Mouse (Mus musculus): ENCODE results near the gene Pdzd2. TPM values are rescaled to one million over a fixed set of nuclear protein-coding genes. Genes with fewer than 3 reads are reported as not detected.
"Not testable (repeated sequence)": the region's sequence is repeated elsewhere in the genome, so short reads cannot be mapped to it uniquely, and the experiment has no call there.

Gene Pdzd2
- total RNA-seq, 2 experiments from 2014 or later: 44.1 to 71.4 TPM

DNA sequence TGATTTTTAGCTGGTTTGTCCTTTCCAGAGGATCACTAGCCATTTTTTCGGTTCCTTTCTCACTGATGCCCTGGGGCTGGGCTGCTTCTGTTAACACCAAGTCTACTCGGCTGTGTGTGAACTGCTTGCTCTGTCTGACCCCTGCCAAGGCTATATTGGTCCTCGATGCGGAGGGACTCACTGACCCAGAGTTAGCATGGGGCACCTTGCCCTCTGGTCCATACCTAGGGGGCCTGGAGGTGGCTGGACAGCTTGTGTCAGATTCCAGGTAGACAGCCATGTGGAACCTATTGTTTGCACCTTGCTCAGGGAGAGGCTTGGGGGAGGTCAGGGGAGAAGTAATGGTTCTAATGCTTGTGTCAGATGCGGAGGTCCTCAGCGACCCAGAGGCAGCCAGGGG lies 365.8 kb downstream of the Pdzd2 start:
- no peak for DNase-seq

DNA sequence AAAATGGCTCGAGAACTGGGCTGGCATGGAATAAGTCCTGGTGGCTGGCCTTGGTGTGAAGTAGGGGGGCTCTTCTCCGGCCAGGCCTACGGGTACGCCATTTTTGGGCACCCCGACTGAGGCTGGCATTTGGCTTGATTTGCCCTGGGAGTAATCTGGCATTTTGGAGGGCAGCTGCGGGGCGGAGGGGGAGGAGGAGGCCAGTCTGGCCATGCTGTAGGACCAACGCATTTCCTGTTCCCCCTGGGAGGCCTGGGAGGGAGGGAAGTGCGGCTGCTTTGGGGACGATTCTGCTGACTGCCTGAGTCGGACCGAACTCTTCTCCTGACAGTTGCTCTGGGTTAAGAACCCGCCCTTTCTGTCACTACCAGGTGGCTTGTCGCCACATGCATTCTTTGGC lies 366.2 kb downstream of the Pdzd2 start:
- no peak for DNase-seq

DNA sequence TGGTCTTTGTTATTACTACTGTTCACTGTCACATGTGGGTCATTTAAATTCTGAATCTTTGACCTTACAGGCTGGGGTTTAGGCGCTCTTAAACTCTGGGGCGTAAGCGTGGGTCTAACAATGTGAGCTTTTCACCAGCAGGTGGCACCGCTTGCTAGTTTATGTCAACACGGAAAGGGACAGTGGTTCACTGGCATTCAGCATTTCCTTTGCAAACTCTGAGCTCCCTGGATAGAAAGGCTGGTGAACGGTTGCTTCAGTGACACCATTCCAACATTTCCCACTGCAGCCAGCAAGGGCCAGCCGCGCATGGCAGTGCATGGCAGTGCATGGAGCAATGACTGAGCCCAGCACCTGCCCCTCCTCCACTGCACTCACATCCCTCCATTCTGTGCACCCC lies 368.5 kb downstream of the Pdzd2 start:
- peak; percentile 60 to 62 for DNase-seq

DNA sequence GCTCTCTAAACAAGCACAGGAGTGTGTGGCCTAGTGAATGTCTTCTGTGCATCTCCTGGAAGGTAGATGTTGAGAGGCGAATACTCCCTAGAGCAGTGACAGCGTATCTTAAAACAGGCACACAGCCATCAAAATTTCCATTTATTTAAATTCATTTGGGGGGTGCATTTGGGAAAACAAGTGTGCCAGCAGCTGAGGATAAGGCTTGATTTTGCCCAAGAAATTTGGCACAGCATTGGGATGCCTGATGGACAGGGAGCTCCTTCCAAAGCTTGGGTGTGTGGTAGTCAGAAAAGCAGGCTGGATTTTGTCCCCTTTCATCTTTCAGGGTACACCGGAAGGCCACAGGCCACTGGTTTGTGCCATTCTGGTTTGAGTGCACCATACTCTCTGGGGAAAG lies 369.6 kb downstream of the Pdzd2 start:
- no peak for DNase-seq

DNA sequence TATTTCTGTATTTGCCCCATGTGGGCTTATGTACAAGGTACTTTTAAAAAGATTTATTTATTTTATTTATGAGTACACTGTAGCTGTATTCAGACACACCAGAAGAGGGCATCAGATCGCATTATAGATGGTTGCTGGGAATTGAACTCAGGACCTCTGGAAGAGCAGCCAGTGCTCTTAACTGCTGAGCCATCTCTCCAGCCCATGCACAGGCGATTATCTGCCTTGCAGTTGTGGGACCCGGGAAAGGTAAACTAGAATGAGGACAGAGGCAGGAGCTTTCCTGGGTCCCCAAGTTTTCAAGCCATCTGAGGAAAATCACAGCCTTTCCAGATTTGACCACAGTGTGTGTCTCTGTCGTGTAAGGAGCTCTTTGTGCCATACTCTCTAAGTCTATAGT lies 370.9 kb downstream of the Pdzd2 start:
- no peak for DNase-seq

DNA sequence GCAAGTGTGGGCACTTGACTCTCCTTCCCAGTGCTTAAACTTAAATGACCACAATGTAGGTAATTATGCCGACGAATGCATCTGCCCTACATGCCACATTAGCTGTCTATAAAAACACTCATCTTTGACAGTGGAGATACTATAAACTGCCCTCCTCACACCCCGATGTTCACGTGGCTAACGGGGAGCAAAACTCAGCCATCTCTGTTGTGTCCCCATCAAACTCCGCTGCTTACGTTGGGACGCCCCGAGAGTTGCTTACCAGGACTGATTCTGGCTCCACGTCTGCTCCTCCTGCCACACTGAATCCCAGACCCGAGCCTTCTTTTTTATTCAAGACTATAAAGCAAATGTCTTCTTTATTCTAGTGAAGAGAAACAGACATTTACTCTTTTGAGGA lies 371.4 kb downstream of the Pdzd2 start:
- no peak for DNase-seq

DNA sequence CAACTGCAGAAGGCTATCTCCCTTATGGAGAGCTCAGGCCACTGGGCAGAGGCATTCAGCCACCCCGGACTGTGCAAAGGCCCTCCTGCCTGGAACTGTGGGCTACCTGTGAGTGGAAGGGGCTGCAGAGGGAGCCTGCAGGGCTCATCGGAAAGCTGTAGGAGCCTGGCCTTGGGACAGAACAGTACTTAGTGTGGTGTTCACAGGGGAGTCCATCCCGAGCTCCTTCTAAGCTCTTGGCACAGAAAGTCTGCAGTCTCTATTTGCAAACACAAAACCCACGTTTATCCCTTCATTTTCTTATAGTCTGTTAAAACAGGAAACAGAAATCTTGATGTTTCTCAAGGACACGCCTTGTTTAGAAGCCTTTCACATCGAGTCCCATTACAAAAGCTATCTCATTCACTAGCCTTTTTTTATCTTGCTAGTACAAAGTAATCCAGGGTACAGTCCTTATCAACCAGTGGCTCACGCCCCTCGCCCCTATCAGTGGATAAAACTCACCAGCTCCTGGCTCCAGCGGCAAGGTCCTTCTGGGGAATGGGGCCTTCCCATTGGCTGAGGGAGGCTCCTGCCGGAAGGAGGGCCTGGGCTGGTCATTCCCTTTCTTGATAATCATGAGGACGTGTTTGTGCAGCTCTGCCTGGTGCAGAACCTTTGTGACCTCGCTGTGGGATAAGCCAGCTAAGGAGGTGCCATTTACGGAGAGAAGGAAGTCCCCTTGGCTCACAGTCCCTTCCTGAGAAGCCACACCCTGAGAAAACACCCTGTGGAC lies 372.2 kb downstream of the Pdzd2 start:
- DNase-seq: no peak

DNA sequence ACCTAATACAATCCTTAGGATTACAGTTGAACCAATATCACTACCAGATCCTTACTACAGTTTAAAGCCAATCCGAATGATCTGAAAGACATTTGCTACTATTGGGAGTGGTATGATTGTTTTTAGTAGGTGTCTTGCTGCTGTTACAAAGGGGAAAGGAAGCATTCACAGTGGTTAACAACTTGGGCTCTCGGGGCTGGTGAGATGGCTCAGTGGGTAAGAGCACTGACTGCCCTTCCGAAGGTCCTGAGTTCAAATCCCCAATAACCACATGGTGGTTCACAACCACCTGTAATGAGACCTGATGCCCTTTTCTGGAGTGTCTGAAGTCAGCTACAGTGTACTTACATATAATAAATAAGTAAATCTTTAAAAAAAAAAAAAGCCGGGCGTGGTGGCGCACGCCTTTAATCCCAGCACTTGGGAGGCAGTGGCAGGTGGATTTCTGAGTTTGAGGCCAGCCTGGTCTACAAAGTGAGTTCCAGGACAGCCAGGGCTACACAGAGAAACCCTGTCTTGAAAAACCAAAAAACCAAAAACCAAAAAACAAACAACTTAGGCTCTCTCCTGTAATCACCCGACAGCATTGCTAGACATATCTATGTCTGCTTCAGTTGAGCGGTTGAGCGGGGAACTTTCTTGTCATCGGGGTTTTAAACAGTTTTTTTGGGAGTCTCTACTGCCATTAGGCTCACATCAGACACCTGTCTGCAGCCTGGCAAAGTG lies 373.0 kb downstream of the Pdzd2 start:
- DNase-seq: not testable (repeated sequence)

DNA sequence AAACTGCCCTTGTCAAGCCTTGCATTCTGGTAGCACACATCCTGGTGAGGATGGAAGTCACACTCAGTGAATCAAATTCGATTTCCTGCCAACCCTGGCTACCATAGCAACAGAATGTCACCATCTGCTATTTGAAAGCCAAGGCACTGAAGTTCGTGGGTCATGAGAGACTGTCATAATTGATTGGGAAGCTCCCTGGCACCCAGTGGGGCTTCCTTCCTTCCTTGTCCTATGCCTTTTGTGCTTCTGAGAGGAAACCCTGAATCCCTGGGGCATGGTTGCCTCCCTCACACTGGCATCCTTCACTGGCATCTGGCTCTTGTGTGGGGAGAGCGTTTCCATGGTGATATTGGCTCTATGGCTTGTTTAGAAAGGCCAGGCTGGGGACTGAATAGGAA lies 373.7 kb downstream of the Pdzd2 start:
- peak; percentile 79 to 81 for DNase-seq

DNA sequence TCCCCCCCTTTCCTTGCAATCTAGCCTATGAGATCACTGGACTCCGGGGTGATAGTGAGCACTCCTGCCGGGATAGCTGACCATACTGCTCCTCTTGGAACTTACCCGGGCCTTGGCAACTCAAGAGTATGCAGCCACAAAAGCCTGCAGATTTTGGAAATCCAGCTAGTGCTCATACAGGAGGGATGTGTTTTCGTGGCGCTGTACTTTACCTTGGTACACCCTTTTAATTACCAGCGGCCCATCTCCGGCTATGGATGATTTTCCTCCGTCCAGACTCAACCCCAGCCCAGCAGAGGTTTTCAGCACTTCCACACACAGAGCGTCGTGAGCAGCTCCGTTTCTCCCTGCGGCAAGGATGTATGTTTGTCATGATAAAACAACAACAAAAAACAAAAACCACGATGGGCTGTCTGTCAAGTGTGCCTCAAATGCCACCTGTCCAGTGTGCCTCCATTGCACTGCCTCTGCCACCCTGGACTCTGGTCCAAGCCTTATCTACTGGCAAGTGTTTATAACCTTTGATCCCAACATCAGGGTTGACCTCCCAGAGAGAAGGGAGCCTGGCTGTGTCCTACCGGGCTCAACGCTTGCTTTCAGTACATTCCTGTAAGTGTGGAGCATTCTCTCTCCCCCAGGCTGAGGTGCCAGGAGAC lies 374.2 kb downstream of the Pdzd2 start:
- DNase-seq: no peak

DNA sequence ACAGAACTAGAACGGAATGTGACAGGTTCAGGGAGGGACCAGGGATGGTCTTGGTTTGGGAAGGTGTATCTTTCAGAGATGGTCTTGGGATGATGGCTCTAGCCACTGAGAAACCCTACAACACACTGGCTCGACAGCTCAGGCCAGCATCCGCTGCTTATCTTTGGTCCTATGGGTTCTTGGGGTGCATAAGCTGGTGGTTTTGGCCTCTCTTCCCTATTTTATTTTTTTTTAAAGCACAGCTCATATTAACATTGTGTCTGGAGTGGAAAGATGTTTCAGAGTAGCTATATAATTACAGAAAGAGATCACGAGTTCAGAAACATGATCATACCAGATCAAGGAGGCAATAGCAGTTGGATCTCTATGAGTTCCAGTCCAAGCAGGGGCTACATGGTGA lies 375.6 kb downstream of the Pdzd2 start:
- no peak for DNase-seq

DNA sequence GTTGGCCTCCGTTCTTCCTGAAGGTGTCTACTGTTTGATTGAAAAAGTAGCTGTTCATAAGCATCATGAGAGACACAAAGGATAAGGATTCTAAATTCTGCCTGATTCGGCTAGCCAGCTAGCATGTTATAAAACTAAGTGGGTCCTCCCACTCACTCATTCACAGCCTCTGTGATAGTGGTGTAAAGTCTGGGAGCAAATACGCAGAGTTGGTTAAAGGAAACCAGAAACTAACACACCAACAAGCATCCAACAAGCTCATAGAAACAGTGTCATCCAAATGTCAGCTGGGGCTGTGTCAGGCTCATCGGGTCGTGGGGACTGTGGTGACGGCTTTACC lies 377.1 kb downstream of the Pdzd2 start:
- DNase-seq: no peak

DNA sequence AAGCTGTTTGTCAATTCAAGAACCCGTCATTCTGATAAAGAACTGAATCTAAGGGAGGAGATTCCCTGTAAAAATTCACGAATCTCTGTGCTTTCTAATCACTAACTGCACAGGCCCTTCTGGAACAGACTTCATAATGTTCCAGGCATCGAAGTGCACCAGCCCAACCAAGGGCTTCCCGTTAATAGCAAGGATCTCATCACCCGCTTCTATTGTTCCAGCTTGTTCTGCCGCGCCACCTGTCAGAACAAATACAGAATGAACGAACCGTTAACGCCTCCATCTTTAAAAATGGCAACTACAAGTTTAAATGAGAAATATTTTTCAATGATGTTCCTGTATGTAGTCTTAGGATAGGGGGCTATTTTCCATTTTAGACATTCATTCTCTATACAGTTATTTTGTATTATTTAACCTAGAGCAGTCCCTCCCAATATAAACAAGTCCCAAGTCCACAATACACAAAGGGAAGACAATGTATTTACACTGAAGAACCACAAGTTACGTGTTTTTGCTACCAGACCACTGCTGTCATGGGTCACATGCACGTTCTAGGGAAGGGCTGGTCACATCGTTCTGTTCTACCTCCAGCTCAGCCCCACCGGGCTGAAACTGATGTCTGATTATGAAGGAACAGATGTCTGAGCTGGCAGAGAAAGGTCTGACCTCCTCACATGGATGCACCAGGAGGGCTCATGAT lies 377.6 kb downstream of the Pdzd2 start:
- DNase-seq: peak; percentile 35 to 58

DNA sequence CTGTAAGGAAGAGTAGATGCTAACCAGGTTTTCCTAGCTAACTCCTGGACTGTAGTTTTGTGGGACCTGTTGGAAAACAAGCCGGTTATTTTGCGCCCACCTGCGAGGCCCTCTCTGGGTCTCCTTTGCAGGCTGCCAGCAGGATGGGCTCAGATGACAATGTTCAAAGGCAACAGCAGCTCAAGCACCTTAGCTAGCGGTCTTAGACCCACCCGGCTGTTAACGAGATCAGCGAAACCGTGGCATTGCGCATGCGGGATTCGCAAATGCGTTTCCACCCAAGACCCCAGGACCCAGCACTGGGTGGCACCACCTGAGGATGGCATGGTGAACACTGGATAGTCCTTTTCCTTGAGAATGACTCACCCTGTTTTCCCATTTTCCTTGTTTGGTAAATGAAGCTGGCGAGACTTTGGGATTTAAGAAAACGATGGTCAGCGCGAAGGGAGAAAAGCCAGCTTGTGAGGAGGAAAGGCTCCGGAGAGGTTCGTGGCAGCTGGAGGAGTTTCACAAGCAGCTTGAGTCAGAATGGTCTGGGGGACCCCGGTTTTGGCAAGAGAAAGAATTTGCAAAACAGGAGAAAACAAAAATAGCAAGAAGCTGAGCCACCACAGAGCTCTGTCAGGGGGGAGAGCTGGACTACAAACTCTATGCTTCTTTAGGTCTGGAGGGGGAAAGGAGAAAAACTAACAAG lies 379.1 kb downstream of the Pdzd2 start:
- no peak for DNase-seq

DNA sequence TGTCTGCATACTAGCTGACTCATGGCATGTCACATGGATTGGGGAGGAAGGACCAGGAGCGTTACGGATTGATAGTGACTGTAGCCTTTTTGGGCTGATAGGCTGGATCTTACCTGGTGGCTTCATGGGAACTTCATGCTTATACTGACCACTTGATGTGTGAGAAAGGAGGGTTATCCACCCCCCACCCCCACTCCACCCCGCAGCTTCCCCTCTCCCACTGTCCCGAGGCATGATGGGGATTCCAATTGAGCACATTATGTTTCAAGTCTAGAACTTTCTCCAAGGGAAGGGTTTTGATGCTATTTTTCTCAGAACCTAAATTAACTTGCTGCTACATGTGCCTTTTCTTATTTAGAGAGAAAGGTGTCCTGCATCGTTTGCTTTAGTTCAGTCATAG lies 381.3 kb downstream of the Pdzd2 start:
- DNase-seq: no peak

DNA sequence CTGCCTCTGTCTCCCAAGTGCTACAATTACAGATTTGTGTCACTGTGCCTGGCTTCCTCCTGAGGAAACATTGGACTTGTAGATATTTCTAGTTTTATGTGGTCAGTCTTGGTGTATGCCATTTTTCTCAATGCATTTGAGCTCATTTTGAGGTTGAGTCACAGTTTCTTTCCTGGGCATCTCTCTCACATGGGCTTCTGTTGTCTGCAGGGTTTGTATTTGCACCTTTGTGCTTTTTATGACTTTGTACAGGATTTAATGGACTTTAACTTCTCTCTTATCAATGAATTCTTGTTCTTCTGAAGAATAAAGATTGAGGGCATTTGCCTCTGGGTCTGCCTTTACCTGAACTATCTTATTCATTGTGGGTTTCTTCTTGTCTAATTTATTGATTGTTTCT lies 382.3 kb downstream of the Pdzd2 start:
- DNase-seq: no peak

DNA sequence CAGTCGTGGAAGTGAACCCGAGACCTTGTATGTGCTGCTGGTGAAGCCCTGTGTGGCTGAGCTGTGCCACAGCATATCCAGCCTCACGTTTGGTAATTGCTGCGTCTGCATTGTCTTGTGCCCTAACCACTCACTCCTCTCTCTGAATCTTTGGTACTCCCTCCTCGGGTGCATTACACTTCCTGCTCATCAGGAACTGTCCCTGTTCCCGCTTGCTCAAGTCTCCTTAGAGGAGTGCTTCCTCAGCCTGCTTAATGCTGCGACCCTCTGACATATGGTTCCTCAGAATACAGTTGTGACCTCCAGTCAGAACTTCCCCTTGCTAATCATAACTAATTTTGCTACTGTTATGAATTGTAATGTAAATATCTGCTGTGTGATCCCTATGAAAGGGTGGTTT lies 383.8 kb downstream of the Pdzd2 start:
- DNase-seq: no peak

DNA sequence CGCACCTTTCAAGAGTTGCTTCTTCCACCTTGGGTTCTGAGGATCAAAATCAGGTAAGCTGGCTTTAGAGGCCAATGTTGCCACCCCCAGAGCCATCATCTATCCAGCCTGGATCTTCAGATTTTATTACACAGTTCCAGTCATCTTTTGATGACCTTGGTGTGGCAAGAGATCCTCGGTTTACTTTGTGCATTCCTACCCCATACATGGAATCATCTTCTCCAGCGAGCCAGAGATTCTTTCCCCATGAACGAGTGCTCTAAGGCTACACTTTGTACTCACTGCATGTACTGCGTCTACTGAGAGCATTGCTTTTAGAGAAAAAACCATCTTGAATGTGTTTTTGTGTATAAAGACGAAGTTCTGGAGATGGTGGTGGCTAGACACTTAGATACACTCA lies 384.5 kb downstream of the Pdzd2 start:
- DNase-seq: no peak

DNA sequence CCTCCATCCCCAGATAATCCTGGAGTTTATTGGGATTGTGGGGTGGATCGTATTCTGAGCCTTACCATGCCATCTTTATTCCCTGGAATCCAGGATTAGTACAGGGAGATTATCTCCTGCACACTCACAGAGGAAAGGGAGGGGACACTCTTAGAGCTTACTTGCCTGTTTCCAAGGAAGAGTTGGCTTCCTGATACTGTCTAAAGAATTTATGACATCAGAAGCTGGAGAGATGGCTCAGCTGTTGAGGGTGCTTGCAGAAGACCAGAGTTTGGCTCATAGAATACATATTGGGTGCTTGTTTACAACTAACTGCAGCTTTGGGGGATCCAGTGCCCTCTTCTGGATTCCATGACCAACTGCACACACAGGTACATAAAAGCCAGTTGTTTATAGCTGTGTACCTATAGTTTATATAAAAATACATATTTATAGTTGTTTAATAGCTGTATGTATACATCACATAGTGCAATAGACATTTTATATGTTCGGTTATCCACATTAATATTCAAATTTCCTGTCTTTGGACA lies 385.4 kb downstream of the Pdzd2 start:
- DNase-seq: no peak

DNA sequence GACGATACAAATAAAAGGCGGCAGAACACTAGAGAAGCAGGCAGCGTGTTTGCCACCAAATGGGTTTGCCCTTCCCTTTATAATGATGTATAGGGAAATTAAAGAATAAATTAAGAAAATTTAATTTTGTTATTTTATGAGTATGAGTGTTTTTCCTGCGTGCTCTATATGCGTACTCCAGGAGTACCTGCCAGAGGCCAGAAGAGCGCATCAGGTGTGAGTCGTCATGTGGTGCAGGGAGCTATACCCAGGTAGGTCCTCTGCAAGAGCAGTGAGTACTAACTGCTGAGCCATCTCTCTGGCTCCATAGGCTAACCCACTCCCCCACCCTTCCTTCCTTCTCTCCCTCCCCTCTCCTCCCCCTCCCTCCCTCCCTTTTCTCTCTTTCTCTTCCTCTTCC lies 388.3 kb downstream of the Pdzd2 start:
- DNase-seq: no peak

DNA sequence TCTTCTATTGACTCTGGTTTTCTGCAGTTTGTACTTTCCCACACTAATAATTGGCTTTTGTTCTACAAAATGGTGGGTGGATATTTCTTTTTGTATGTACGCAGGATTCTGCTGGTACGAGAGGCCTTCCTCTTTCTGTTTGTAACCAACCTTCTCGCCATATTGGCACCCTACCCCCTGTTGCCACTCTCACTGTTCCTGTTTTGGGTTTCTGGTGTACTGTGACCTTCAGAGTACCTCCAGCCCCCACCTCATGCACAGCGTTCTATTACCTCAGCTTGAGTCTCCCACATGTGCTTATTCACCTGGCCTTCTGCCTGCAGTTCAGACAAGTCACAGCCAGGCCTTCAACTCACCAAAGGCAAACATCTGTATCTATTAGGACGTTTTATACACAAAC lies 389.9 kb downstream of the Pdzd2 start:
- DNase-seq: no peak

DNA sequence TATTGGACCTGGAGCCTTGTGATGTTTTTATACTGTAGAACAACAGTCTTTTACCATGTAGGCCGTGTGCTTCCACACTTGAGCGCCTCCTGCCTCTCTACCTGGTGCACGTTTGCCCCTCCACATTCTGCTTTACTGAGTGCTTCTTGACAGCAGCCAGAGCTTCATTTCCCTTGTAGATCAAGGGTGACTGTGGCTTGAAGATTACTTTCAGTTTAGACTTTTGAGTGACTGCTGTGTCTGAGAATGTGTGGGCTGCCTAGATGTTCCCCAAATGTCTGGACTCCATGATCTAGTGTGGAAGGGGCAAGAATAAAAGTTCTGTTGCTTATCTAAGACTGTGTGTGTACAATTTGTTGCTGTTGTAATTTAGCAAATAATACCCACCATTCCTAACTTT lies 390.8 kb downstream of the Pdzd2 start:
- DNase-seq: no peak
